24 mouse cellular contexts compared by ENCODE assay signal in the genomic region with DNA sequence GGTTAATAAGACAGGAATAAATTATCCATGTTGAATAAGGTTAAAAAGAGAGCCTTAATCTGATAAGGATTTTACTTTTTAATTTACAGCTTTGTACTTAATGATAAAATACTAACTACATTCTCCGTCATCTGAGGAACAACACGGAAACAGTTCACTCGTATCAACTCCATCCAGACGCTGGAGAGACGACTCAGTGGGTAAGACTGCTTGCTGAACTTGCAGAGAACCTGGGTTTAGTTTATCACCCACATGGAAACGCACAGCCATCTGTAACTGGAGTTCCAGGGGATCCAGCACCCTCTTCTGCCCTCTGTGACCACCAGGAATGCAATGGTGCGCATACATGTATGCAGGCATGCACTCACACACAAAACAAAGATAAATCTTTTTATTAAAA. TPM values are rescaled to one million over a fixed set of nuclear protein-coding genes. Genes with fewer than 3 reads are reported as not detected.
"Had no signal": no experiment of that assay in that cellular context is flagged by ENCODE, and none has a peak within 500 bp of the region (broad histone marks: within the 10 kb centered on the region; RNA-seq: fewer than 3 reads in every experiment).

No protein-coding gene starts in this region.

- H3K27ac ChIP-seq: intestine, embryonic 15.5 days; kidney, embryonic 15.5 days; limb, embryonic 12.5 days; limb, embryonic 15.5 days; midbrain, embryonic 10.5 days; midbrain, embryonic 13.5 days; neural tube, embryonic 13.5 days; stomach, embryonic 15.5 days had no signal

- H3K9ac ChIP-seq: intestine, embryonic 15.5 days; kidney, embryonic 15.5 days; limb, embryonic 12.5 days; limb, embryonic 15.5 days; midbrain, embryonic 13.5 days; neural tube, embryonic 13.5 days; stomach, embryonic 15.5 days had no signal

- H3K36me3 ChIP-seq: intestine, embryonic 15.5 days; kidney, embryonic 15.5 days; limb, embryonic 12.5 days; limb, embryonic 15.5 days; midbrain, embryonic 10.5 days; midbrain, embryonic 13.5 days; neural tube, embryonic 13.5 days; stomach, embryonic 15.5 days had no signal

- H3K4me1 ChIP-seq: intestine, embryonic 15.5 days; limb, embryonic 12.5 days; limb, embryonic 15.5 days; midbrain, embryonic 13.5 days; neural tube, embryonic 13.5 days; stomach, embryonic 15.5 days had no signal

- H3K9me3 ChIP-seq: intestine, embryonic 15.5 days; kidney, embryonic 15.5 days; limb, embryonic 12.5 days; limb, embryonic 15.5 days; midbrain, embryonic 10.5 days; midbrain, embryonic 13.5 days; neural tube, embryonic 13.5 days; stomach, embryonic 15.5 days had no signal

- ATAC-seq: intestine, embryonic 15.5 days; midbrain, embryonic 13.5 days; midbrain, embryonic 16.5 days had no signal

- H3K27me3 ChIP-seq: intestine, embryonic 15.5 days; kidney, embryonic 15.5 days; limb, embryonic 12.5 days; limb, embryonic 15.5 days; midbrain, embryonic 13.5 days; neural tube, embryonic 13.5 days; stomach, embryonic 15.5 days had no signal

- H3K4me3 ChIP-seq: intestine, embryonic 15.5 days; kidney, embryonic 15.5 days; limb, embryonic 12.5 days; limb, embryonic 15.5 days; midbrain, embryonic 10.5 days; midbrain, embryonic 13.5 days; myocyte; neural tube, embryonic 13.5 days; stomach, embryonic 15.5 days had no signal

- DNase-seq: kidney, adult 11 months; kidney, adult 8-10 months; kidney, postnatal 10 days; kidney, postnatal 36 days; layer of hippocampus, postnatal 36 days; left cerebral cortex, postnatal 4 days; lung, adult 2 months; lung, postnatal 14 days; lung, postnatal 4 days; right cerebral cortex, postnatal 25 days; spleen, adult 18-20 months; thymus, postnatal 25 days had no signal

- H3K4me2 ChIP-seq: intestine, embryonic 15.5 days; kidney, embryonic 15.5 days; limb, embryonic 12.5 days; limb, embryonic 15.5 days; midbrain, embryonic 13.5 days; neural tube, embryonic 13.5 days; stomach, embryonic 15.5 days had no signal

RNA-seq across cellular contexts. Expression of a gene that starts 49.0 kb away (rescaled TPM):
- total RNA-seq: megakaryocyte, adult 5-6 weeks; monocyte, adult 5-6 weeks had no signal
- polyA plus RNA-seq: lung, adult 2 months; myocyte had no signal
